ENCODE assay signal across 8 mouse cellular contexts in genomic region chr10:80071516-80071900, GRCm38 (mm10). TPM values are rescaled to one million over a fixed set of nuclear protein-coding genes. Genes with fewer than 3 reads are reported as not detected.
DNase-seq lines count a peak whose midpoint lies in the region; ATAC-seq lines count a peak whose summit lies in the region.

No protein-coding gene starts in this region.

- ATAC-seq in kidney, embryonic 15.5 days (replicated peaks; ENCODE audit: low FRiP score), result no peak; the same call in 1 of the 2 replicates
- ATAC-seq in embryonic facial prominence, embryonic 15.5 days (ENCODE audit: insufficient number of reproducible peaks, low FRiP score, low TSS enrichment, low read depth), result no peak
- ATAC-seq in limb, embryonic 15.5 days (ENCODE audit: insufficient number of reproducible peaks, low FRiP score, low TSS enrichment, low read depth), result no peak

- H3K27me3 ChIP-seq in kidney, embryonic 15.5 days, result no peaks in the 10 kb centered on the region
- H3K27me3 ChIP-seq in embryonic facial prominence, embryonic 15.5 days, result no peaks in the 10 kb centered on the region
- H3K27me3 ChIP-seq in limb, embryonic 15.5 days, result no peaks in the 10 kb centered on the region

- peak overlapping the region; percentile 85 for H3K27ac ChIP-seq in kidney, embryonic 15.5 days
- peak overlapping the region; percentile 80 for H3K27ac ChIP-seq in brown adipose tissue, adult 24 weeks (replicated peaks; ENCODE audit: low read depth, low read length)
- peak overlapping the region; percentile 67 for H3K27ac ChIP-seq in embryonic facial prominence, embryonic 15.5 days (replicated peaks)
- H3K27ac ChIP-seq in limb, embryonic 15.5 days, result peak overlapping the region; percentile 78

- H3K9ac ChIP-seq in kidney, embryonic 15.5 days, result no peak overlapping the region
- H3K9ac ChIP-seq in embryonic facial prominence, embryonic 15.5 days, result no peak overlapping the region
- no peak overlapping the region for H3K9ac ChIP-seq in limb, embryonic 15.5 days

- H3K4me2 ChIP-seq in kidney, embryonic 15.5 days, result peak overlapping the region; percentile 1; the same call in 1 of the 2 replicates
- H3K4me2 ChIP-seq in embryonic facial prominence, embryonic 15.5 days (replicated peaks), result no peak overlapping the region
- no peak overlapping the region for H3K4me2 ChIP-seq in limb, embryonic 15.5 days

- DNase-seq in kidney, postnatal 10 days, result no peak
- no peak for DNase-seq in thymus, postnatal 25 days
- DNase-seq in testis, postnatal 14 days (ENCODE audit: low spot score), result no peak
- DNase-seq in frontal cortex, postnatal 36 days (ENCODE audit: low spot score in 2 of 2), result no peak

- H3K9me3 ChIP-seq in kidney, embryonic 15.5 days (replicated peaks), result no peaks in the 10 kb centered on the region
- no peaks in the 10 kb centered on the region for H3K9me3 ChIP-seq in embryonic facial prominence, embryonic 15.5 days (replicated peaks)
- no peaks in the 10 kb centered on the region for H3K9me3 ChIP-seq in limb, embryonic 15.5 days

- H3K4me3 ChIP-seq in kidney, embryonic 15.5 days (replicated peaks), result no peak overlapping the region
- no peak overlapping the region for H3K4me3 ChIP-seq in brown adipose tissue, adult 24 weeks (ENCODE audit: insufficient read depth, low read depth, low read length)
- H3K4me3 ChIP-seq in embryonic facial prominence, embryonic 15.5 days (replicated peaks), result no peak overlapping the region
- H3K4me3 ChIP-seq in limb, embryonic 15.5 days, result no peak overlapping the region

- H3K4me1 ChIP-seq in kidney, embryonic 15.5 days, result peaks cover 53% of the 10 kb centered on the region
- H3K4me1 ChIP-seq in brown adipose tissue, adult 24 weeks (ENCODE audit: control insufficient read depth, insufficient read depth, insufficient read length, low read length), result peaks cover 45% of the 10 kb centered on the region
- peaks cover 45% of the 10 kb centered on the region for H3K4me1 ChIP-seq in embryonic facial prominence, embryonic 15.5 days
- H3K4me1 ChIP-seq in limb, embryonic 15.5 days, result peaks cover 26% of the 10 kb centered on the region

- 66% methylated on average over 3 of the region's 3 CpGs for WGBS in kidney, embryonic 15.5 days
- WGBS in embryonic facial prominence, embryonic 15.5 days, result 71% methylated on average over 3 of the region's 3 CpGs
- 63% methylated on average over 3 of the region's 3 CpGs for WGBS in limb, embryonic 15.5 days

- H3K36me3 ChIP-seq in kidney, embryonic 15.5 days, result peaks cover 15% of the 10 kb centered on the region; the same call in 1 of the 2 replicates
- peaks cover 13% of the 10 kb centered on the region; the same call in 1 of the 2 replicates for H3K36me3 ChIP-seq in embryonic facial prominence, embryonic 15.5 days
- peaks cover 18% of the 10 kb centered on the region for H3K36me3 ChIP-seq in limb, embryonic 15.5 days

RNA-seq across cellular contexts. Expression of gene Gpx4, which starts 24.5 kb away (rescaled TPM):
- 581 and 603 TPM in 2 replicates for polyA plus RNA-seq in kidney, embryonic 15.5 days (2015; fragmentation: Nextera tagmentation; extraction: Ambion mirVana)
- 2,282 and 3,621 TPM in 2 replicates for polyA plus RNA-seq in brown adipose tissue, adult 24 weeks (2012; ENCODE audit: insufficient read depth, insufficient read length, missing spikeins)
- polyA plus RNA-seq in embryonic facial prominence, embryonic 15.5 days (2015; fragmentation: Nextera tagmentation; extraction: Ambion mirVana), result 503 and 528 TPM in 2 replicates
- polyA plus RNA-seq in limb, embryonic 15.5 days (2015; fragmentation: Nextera tagmentation; extraction: Ambion mirVana), result 432 and 471 TPM in 2 replicates

RNA-seq across cellular contexts. Expression of gene Polr2e, which starts 31.9 kb away (rescaled TPM):
- 235 and 243 TPM in 2 replicates for polyA plus RNA-seq in kidney, embryonic 15.5 days (2015; fragmentation: Nextera tagmentation; extraction: Ambion mirVana)
- 78.3 and 85.8 TPM in 2 replicates for polyA plus RNA-seq in brown adipose tissue, adult 24 weeks (2012; ENCODE audit: insufficient read depth, insufficient read length, missing spikeins)
- polyA plus RNA-seq in embryonic facial prominence, embryonic 15.5 days (2015; fragmentation: Nextera tagmentation; extraction: Ambion mirVana), result 218 and 221 TPM in 2 replicates
- 213 and 217 TPM in 2 replicates for polyA plus RNA-seq in limb, embryonic 15.5 days (2015; fragmentation: Nextera tagmentation; extraction: Ambion mirVana)

RNA-seq across cellular contexts. Expression of gene Sbno2, which starts 33.9 kb away (rescaled TPM):
- polyA plus RNA-seq in kidney, embryonic 15.5 days (2015; fragmentation: Nextera tagmentation; extraction: Ambion mirVana), result 14.4 and 16.2 TPM in 2 replicates
- polyA plus RNA-seq in brown adipose tissue, adult 24 weeks (2012; ENCODE audit: insufficient read depth, insufficient read length, missing spikeins), result 14.3 and 16.2 TPM in 2 replicates
- 19.4 and 19.8 TPM in 2 replicates for polyA plus RNA-seq in embryonic facial prominence, embryonic 15.5 days (2015; fragmentation: Nextera tagmentation; extraction: Ambion mirVana)
- polyA plus RNA-seq in limb, embryonic 15.5 days (2015; fragmentation: Nextera tagmentation; extraction: Ambion mirVana), result 19.7 and 19.8 TPM in 2 replicates

RNA-seq across cellular contexts. Expression of gene Stk11, which starts 44.1 kb away (rescaled TPM):
- 15.0 and 22.4 TPM in 2 replicates for polyA plus RNA-seq in kidney, embryonic 15.5 days (2015; fragmentation: Nextera tagmentation; extraction: Ambion mirVana)
- 113 and 121 TPM in 2 replicates for polyA plus RNA-seq in brown adipose tissue, adult 24 weeks (2012; ENCODE audit: insufficient read depth, insufficient read length, missing spikeins)
- 21.3 and 27.3 TPM in 2 replicates for polyA plus RNA-seq in embryonic facial prominence, embryonic 15.5 days (2015; fragmentation: Nextera tagmentation; extraction: Ambion mirVana)
- polyA plus RNA-seq in limb, embryonic 15.5 days (2015; fragmentation: Nextera tagmentation; extraction: Ambion mirVana), result 15.2 and 16.6 TPM in 2 replicates

RNA-seq across cellular contexts. Expression of gene Arhgap45, which starts 55.1 kb away (rescaled TPM):
- 8.7 and 10.0 TPM in 2 replicates for polyA plus RNA-seq in kidney, embryonic 15.5 days (2015; fragmentation: Nextera tagmentation; extraction: Ambion mirVana)
- 1.8 and 2.6 TPM in 2 replicates for polyA plus RNA-seq in brown adipose tissue, adult 24 weeks (2012; ENCODE audit: insufficient read depth, insufficient read length, missing spikeins)
- polyA plus RNA-seq in embryonic facial prominence, embryonic 15.5 days (2015; fragmentation: Nextera tagmentation; extraction: Ambion mirVana), result 5.1 and 6.2 TPM in 2 replicates
- 5.3 and 6.4 TPM in 2 replicates for polyA plus RNA-seq in limb, embryonic 15.5 days (2015; fragmentation: Nextera tagmentation; extraction: Ambion mirVana)
